Mouse (Mus musculus): ENCODE measurements around the gene Rnf222.

GRCm38 (mm10) chr11:68902823-68903222 lies 14.5 kb downstream of the Rnf222 start:
- TF ChIP-seq CTCF (IDR thresholded peaks at IDR 0.05; ENCODE audit: extremely low read depth, insufficient read depth, insufficient read length, insufficient replicate concordance) (no peak), POLR2A (IDR thresholded peaks at IDR 0.05; ENCODE audit: low read depth, low read length) (no peak)

All from spleen, adult 2 months (tissue).